Mouse (Mus musculus): Measurements from ENCODE around the gene Nr5a2.

Nr5a2 gene

DNA sequence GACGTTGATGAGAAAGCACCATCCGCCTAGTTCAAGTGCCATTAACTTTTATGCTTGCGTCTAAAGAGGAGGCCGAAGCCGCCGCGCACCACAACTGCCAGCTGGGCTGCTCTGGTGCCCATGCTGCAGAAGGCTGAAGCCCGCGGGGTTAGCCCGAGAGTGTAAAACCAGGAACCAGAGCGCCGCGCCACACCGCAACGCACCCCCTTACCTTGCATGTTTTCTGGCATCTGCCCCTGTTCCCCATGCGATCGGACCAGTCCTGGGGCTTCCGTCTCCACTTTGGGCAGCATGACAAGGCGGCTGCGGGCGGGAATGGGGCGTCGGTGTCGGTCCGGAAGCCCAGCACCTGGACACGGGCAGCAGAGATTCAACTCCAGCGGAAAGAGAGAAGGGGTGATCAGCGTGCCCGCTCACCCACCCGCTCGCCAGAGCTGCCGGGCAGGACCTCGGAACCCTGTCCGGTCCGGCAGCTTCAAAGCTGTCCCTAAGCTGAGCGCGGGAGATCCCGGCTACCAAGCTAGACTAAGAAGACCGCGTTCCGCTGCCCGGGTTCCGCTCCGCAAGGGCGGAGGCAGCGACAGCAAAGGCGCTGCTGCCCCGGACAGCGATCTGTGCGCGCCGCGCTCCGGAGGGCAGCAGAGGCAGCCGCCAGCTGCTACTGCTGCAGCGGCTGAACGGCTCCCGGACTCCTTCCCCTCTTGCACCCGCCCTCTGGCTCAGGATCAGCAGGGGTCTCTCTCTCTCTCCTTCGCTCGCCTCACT, 11.6 kb downstream of the Nr5a2 start:
- no peak for DNase-seq (ENCODE audit: low spot score in 2 of 2)

DNA sequence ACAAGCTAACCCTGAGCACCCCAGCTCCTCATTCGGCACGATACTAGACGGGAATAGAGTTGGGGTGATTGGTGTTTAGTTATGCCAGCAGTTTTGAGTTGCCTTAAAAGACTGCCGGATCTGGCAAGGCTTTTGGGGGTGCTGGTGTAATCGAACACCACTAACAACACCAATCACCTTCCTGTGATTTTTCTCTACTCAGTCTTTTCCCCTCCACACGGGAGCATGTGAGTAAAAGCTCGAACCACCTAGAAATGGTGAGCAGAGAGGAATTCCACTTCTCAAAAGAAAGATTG, 12.2 kb downstream of the Nr5a2 start:
- DNase-seq (ENCODE audit: low spot score in 2 of 2) = no peak

DNA sequence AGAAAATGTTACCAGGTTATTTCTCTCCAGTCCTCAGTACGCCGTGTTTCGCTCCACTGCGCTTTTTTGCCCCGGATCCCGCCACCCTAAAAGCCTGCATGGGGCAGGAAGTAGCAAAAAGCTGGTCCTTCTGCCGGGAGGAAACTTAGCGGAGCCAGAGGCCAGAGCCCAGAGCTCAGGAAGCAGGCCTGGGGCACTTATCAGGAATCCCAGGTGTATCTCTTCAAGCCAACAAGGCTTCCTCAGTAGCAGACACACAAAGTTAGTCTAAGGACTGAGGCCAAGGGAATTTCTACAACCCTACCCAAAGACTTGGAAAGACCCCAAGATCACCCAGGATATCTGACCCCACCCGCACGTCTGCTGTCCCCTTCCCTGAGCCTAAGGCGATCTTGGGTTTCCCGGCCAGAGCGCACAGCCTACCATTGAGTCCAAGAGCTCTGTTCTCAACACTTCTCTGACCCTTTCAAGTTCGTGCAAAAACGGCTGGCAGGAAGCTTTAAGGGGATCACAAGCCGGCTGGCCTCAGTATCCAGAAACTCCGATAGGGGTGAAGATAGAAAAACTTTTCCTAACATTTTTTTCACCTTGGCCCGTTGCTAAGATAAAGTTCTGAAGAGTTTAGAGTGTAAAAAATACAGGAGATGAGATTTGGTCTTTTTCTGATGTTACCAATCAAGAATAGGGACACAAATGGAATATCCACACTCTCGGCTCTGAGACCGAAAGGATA, 12.7 kb downstream of the Nr5a2 start:
- no peak for DNase-seq (ENCODE audit: low spot score in 2 of 2)

DNA sequence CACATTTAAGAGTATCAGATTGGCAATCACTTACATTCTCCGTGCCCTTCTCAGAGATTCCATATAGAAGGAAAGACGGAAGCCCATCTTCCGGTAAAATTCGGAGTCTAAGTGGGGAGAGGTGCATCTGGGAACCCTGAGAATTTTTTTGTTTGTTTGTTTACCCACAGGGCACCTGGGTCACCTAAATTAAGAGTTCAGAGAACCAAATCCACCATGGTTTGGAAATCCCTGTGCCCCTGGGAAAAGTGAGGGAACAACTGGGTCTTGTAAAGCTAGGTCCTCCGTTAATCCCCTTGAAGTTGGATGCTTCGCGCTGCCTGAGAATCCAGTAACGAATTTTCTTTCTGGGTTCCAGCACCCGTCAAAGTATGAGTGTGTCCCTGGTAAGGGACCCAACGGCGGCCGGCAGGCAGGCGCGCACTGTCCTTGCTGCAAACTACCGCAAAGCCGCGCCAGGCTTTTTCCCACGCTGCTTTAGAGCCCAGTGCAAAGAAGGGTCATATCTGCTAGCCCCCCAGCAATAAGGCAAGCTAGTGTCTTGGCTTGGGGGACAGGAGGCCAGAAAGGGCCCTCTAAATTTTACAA, 13.3 kb downstream of the Nr5a2 start:
- no peak for DNase-seq (ENCODE audit: low spot score in 2 of 2)

DNA sequence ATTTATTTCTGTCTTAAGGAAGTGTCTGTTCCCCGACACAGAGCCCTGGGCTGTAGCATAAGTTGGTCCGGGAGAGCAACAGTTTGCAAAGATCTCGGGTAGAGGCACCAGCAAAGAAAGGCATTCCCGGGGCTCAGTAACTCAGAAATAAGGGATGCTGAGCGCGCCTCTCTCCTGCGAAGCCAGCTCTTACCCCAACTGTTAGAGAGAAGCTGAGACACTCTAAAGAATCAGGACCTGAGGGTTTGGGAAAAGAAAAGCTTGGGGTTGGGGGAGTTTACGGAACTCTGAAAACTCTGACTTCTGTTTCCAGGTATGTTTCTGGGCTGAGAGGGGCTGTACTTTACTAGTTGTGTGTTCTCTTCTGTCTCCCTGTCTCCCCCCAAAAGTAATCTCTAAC, 13.8 kb downstream of the Nr5a2 start:
- DNase-seq (ENCODE audit: low spot score in 2 of 2) = no peak

DNA sequence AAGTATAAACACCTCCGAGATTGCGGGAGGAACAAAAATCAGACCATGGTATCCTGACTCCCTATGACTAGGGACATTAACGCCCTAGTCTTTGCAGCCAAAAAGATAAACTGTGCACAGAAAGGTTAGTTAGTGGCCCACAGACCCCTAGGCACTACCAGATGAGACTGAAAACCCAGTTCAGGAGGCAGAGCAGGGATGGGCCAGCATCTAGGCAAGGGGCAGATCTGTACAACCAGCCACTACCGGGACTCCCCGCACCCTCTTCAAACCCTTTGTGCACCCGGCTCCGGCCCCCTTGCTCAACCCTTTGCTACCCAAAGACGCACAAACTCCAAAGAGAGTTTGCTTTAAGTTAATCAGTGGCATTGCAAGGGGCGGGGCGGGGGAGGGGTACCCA, 14.4 kb downstream of the Nr5a2 start:
- no peak for DNase-seq (ENCODE audit: low spot score in 2 of 2)

DNA sequence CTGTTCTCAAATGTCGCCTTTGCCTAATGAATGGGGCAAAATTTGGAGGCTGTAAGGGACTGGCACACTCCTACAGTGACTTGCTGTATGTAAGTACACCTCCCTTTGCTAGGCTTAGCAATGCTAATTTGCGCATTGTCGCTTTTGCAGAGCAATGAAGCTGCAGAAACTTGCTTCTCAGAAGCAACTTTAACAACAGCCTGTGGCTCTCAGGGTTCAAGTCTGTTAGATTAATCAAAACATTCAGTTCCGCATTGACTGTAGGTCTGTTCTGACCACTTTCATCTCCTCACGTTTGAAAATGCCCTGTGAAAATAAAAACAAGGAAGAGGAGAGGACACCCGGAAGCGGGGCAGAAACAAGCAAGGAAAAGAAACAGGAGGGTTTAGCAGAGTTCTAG, 14.8 kb downstream of the Nr5a2 start:
- no peak for DNase-seq (ENCODE audit: low spot score in 2 of 2)

DNA sequence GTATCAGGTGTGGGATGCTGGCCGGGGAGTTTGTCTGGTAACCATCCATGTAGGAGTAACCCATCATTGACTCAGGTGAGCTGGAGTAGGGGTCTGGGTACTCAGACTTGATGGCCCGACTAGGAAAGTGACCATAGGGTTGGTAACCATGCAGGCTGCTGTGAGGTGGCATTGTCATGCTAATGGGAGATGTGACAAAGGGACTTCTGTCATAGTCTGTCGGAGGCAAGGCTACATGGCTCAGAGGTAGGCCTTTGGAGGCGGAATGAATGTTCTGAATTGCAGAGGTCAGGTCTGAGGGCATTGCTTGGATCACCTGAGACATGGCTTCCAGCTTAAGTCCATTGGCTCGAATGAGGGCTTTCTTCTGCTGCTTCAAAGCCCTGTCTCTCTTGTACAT, 19.6 kb downstream of the Nr5a2 start:
- no peak for DNase-seq (ENCODE audit: low spot score in 2 of 2)

DNA sequence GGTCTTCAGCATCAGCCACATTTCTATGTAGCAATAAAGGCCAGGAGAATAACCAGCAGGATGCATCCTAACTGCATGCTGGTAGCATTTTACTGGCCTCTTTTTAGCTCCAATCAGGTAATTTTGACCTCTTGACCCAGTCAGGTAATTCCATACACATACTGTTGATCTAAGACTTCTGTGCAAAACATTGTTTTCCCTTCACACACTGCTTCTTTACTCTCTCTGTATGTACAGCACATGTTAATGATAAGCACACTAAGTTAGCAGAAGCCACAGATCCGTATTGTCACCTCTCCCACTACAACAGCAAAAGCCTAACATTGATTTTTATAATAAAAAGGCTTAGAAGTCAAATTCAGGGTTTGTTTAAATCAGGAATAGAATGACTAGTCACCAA, 21.0 kb downstream of the Nr5a2 start:
- no peak for DNase-seq (ENCODE audit: low spot score in 2 of 2)

DNA sequence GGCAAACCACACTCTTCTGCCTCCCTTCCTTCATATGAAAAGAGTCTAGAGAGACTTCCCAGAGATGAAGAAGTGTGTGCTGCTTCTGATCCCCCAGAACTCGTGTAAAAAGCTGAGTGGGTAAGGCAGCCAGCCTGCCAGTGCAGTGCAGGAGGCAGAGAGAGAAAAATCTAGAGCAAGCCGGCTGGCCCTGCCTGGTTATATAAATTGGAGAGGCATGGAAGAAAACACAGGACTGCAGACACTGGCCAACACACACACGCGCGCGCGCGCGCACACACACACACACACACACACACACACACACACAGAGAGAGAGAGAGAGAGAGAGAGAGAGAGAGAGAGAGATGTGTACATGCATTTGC, 24.3 kb downstream of the Nr5a2 start:
- DNase-seq (ENCODE audit: low spot score in 2 of 2) = no peak

DNA sequence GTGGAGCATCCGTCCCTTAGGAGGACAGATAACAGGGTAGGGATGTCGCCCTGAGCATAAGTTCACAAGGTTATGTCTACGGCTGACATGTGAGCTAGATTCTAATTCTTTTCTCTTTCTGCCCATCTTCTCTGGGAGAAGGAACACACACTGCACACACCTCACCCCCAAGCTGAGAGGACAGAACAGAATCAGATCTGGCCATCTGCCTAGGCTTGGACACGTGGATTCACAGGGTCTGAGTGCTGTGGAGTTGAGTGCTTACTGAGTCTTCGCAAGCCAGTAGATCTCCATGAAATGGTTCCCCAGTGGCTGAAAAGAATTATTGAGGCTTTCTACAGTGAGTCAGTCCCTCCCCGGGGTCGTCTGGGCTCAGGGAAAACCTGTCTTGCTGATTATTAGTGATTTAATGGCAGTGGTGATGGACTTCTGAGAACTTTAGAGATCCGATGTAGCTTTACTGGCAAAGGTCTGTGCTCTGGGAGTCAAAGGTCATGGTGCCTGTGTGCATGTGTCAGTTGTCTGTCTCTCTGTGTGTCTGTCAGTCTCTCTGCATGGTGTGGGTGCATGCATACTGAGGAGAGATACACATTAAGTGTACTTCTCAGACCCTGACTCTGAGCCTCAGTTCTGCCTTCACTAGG, 24.8 kb downstream of the Nr5a2 start:
- DNase-seq (ENCODE audit: low spot score in 2 of 2) = no peak

DNA sequence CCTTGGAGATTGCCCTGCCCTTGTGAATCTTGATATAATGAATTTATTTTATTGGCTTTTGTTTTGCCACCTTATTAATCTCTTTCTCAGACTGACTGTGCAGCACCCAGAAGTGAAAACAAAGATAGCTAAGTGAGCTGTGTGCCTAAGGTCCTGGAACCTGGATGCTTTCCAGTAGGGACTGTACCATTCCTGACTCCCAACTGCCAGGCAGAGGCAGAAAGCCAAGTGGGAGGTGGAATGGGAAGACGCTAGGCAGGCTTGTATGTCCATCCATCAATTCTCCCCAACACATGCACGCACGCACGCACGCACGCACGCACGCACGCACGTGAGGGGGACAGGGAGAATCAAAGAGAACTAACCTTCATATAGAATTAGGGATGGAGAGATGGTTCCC, 26.2 kb downstream of the Nr5a2 start:
- DNase-seq (ENCODE audit: low spot score in 2 of 2) = no peak

DNA sequence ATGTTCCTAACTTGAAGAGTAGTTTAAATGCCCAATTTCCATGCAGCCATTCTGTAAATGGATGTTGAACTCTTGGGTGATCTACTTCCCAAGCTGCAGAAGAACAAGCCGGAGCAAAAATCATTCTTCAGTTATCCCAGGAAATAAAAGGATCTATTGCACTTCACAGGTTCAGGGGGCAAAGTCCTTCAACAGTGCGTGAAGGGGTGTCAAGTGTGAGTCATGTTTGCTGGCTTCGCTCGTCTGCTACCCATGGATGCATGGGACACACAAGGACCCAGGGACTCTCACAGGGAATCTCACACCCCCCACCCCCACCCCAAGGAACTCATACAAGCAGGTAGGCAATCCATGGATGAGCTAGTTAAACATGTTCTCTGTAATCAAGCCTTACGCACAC, 29.2 kb downstream of the Nr5a2 start:
- DNase-seq (ENCODE audit: low spot score in 2 of 2) = no peak

DNA sequence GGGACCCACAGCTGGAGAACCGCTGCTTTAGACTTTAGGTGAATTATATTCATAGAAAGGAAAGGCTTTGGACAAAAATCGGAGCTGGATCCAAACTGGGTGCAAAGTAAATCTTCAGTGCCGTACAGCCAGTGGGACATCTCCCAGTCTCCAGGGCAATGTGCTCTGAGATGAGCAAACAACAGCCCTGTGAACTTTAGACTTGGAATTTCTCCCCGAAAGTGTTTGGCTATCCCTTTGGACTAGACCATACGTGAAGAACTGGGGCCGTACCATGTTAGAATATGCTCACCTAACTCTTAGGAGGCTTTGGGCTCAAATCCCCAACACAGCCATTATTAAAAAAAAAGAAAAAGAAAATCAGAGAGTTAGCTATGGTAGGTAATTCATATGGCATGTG, 30.5 kb downstream of the Nr5a2 start:
- no peak for DNase-seq (ENCODE audit: low spot score in 2 of 2)

DNA sequence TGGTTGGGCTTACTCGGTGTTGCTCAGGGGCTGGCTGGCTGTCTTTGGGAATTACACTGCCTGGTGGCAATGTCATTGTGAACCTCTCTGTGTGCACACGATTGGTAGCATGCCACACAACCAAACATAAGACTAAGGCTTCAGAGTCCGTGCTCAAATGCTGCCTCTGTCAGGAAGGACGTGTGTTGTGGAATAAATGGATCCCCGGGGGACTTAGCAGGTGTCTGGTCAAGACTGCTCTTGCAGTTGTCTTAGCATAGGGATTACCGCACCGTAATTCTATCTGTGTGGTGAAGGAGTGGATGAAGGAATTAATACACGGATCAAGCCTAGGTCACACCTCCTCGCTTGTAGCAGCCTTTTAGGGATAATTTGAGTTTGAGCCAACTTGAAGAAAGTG, 32.8 kb downstream of the Nr5a2 start:
- DNase-seq (ENCODE audit: low spot score in 2 of 2) = no peak

DNA sequence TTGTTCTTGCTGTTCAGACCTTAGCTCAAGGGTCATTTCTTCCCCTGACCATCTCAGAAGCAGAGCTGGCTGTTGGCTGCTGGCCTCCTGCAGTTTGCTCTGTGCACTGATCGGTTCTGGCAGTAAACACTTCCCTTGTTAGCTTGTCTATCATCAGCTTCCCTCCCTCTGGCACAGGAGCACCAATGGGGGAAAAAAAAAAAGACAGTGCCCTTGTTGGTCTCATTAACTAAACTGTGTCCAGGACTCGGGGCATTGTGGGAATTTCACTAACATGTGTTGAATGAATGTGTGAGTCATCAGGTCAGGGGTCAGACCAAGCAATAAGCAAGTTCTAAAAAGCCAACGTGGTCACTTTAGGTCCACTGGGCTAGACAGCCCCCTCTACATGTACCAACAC, 34.2 kb downstream of the Nr5a2 start:
- DNase-seq (ENCODE audit: low spot score in 2 of 2) = no peak

DNA sequence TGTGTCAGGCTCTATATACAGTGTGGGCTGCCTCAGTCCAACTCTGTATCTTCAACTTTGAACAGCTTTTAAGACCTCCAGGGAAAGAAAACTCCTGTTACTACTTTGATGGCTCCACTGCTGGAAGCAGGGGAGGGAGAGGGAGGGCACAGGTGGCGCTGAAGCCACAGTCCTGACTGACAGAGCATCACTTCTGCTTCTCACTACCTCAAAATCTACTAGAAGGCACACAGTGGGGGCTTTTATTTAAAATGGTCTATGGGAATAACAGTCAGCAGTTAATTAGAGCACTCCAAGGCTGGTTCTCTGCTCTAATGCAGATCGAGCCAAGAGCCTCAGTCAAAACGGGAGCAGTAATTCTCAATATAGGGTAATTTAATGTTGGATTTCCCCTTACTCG, 40.2 kb downstream of the Nr5a2 start:
- DNase-seq (ENCODE audit: low spot score in 2 of 2) = no peak

DNA sequence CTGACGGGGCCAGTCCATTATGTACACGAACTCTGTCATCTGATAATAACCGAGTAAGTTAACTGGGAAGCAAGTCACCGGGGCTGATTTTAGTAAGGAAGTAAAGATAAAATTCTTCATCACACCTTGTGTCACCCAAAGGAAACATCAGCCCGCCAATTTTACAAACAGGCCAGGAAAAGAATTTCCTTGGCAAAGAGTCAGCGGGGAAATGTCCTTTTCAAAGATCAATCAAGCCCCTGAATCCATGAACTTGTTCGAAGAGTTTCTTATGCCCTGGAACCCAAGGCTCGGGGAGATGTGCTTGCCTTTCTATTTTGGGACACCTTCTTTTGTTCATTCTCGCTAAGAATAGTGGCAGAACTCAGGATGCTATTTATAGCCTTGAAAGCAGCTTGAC, 41.5 kb downstream of the Nr5a2 start:
- no peak for DNase-seq (ENCODE audit: low spot score in 2 of 2)

DNA sequence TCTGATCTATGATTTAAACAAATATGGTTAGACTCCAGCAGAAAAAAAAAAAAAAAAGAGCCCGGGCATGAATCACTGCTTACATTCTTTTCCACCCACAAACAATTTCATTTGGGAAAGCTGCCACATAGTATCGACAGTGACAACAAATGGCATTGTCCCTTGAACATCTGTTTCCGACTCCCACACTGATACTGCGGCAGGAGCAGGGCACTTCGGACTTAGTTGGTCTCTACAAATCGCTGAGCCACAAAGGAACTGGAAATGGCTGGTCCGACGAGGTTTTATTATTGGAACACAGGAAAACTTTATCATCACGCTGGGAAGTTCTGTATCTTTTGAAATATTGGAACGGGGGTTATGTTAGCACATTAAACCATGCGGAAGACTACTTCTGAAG, 44.8 kb downstream of the Nr5a2 start:
- no peak for DNase-seq (ENCODE audit: low spot score in 2 of 2)

DNA sequence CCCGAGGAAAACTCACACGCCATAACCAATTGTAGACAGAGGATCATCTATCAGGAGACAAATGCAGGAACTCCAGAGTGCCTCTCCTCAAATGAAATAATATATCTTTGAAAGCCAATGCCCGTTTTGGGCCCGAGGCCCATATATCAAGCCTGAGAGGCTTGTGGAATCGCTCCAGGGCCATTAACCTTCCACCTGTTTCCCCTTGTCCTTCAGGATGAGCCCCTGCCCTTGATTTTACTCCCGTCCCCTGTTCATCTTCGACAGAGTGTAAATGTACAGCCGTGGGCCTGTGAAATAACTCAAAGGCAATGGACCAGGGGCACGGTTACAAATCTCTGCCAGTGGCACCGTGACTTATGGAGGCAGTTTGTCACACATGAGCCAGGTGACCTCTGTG, 48.3 kb downstream of the Nr5a2 start:
- DNase-seq (ENCODE audit: low spot score in 2 of 2) = no peak

DNA sequence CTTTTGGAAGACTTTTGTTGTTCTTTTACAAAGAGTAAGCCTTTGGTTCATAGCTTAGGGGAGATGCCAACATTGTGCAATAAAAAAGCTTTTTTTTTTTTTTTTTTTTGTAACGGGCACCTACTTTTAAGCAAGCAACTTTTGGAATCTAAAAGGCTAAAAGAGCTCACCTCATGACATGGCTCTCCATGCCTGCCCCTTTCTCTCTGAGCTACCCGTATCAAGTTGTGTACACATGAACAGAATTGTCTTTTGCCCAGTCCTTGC, 48.7 kb downstream of the Nr5a2 start:
- no peak for DNase-seq (ENCODE audit: low spot score in 2 of 2)

DNA sequence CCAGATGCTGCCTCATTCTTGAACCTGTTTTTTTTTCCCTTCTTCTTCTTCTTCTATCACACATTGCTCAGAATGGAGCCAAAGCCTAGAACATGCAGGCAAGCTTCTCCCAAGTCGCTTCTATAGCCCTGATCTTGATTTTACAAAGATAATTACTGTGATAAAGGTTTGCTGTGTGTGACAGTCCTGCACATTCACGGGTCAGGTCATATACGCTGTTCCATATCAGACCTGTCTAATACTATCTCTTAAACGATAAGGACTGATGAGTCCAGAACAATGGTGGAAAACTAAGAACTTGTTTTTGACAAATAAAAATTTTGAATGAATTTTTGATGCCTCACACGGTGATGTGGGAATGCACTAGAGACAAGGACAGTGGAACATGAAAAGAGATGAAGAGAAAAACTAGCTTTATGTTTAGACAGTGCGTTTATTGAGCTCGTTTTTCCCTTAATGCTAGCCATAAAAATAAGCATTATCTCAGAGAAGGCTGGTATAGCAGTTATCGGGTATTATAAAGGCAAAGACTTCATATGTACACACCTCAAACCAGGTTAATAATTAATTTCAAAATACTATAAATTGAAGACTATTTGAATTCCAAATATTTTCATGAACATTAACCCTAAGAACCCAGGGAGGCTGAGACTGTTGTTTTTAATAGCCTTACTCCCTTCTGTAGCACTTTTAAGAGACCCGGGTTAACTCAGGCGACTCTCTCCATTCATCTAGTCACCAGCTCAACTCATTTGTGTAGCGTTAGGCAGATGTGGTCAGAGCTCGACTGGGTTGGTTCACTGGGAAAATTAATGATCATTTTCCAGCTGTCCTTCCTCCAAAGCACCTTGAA, 49.3 kb downstream of the Nr5a2 start:
- no peak for DNase-seq (ENCODE audit: low spot score in 2 of 2)
